Mouse (Mus musculus) heart, adult 2 months (tissue): ENCODE measurements around the gene Cep295nl.

Experiments
- CTCF ChIP-seq: fragments of 200-600 bp; IDR thresholded peaks from 2 replicates; pipeline ENCODE4 v1.8.1; 2022; ENCODE audit warnings: antibody characterized with exemption, mild to moderate bottlenecking, moderate library complexity
- EP300 ChIP-seq: fragments of 200-500 bp; IDR thresholded peaks from 2 replicates; pipeline ENCODE4 v1.6.1; 2011; ENCODE audit warnings: low read depth, low read length, control low read depth; ENCODE audit not compliant: insufficient read depth
- POLR2A ChIP-seq: fragments of 200-500 bp; IDR thresholded peaks from 2 replicates; pipeline ENCODE4 v1.6.1; 2011; ENCODE audit warnings: mild to moderate bottlenecking, low read depth, low read length, control low read depth; ENCODE audit not compliant: insufficient read depth

- TF ChIP-seq CTCF: no peak
- TF ChIP-seq POLR2A: no peak
- TF ChIP-seq EP300: no peak
Measured at GRCm38 (mm10) chr11:118289562-118289961, 52.7 kb downstream of the Cep295nl start.
